Mouse (Mus musculus): ENCODE measurements at regions not wholly inside any gene's neighbourhood (a gene's known extent, or its start where the extent isn't known, plus 50 kb on each side); places are given as distances from the start of the nearest gene placed in this dataset.

DNA sequence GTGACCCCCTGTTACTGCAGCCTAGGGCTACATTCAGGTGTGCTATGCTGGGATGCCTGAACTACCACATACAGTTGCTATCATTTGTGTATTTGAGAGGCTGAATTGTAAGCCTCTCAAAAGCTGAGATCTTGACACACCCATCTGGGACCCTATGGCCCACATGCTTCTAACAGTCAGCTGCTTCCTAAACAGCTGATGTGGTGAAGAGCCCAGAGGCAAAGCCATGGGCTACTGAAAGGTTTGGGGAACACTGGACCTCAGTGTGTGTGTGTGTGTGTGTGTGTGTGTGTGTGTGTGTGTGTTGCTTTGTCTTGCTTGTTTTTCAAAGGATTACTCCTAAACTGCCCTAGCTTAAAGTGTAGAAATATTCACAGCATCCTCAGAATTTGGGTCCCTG is 75.0 kb downstream of the Lbh start:
- no peak for DNase-seq (ENCODE audit: extremely low read depth, insufficient read length, low spot score)

DNA sequence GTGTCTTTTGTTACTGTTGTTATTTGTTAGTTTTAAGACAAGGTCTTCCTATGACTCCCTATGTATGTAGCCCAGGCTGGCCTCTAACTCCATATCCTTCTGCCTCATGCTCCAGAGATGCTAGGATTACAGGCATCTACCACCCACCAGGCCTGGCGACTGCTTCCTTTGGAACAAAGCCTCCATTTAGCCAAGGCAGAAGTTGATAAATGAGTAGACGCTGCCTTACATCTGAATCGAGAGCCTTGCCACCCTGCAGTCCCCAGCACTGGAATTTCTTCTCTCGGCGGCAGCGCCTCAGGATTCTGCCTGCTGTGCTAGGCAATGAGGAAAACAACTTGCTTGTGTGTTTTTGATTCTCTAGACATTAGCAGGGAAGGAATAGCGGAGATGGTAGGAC is 75.5 kb downstream of the Lbh start:
- no peak for DNase-seq (ENCODE audit: extremely low read depth, insufficient read length, low spot score)

GRCm38 (mm10) chr17:72996539-72996938 is 78.4 kb downstream of the Lbh start:
- DNase-seq (ENCODE audit: extremely low read depth, insufficient read length, low spot score): no peak

DNA sequence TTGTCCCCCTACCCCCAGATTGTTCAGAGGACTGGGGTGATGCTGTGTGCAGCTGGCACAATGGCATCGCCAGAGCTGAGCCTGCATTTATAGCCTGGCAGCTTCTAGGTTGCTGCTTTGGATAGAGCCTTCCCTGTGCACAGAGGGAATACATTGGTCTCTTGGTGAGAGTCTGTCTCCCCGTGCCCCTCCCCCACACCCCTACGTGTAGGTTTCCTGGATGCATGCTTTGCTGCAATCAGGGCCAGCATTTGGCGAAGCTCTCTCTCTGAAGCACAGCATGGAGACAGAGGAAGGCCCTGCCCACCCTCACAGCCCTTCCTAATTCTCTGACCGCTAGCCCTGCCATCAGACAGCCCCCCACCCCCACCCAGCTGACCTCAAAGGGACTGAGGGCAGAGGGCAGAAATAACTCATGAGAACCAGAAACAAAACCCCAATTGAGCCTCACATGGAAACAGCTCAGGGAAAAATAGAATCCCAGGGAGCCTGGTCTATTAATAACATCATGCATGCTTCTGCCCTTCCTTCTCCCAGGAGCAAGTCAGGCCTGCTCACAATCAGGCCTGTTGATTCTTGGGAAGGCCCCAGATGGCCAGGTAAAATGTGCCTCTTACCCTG is 79.3 kb downstream of the Lbh start:
- no peak for DNase-seq (ENCODE audit: extremely low read depth, insufficient read length, low spot score)

GRCm38 (mm10) chr17:73005100-73005499 is 87.0 kb downstream of the Lbh start:
- DNase-seq (ENCODE audit: extremely low read depth, insufficient read length, low spot score): no peak

- DNase-seq (ENCODE audit: extremely low read depth, insufficient read length, low spot score): peak; percentile 31
These were observed 90.8 kb downstream of the Lbh start for GRCm38 (mm10) chr17:73008901-73009300.

DNA sequence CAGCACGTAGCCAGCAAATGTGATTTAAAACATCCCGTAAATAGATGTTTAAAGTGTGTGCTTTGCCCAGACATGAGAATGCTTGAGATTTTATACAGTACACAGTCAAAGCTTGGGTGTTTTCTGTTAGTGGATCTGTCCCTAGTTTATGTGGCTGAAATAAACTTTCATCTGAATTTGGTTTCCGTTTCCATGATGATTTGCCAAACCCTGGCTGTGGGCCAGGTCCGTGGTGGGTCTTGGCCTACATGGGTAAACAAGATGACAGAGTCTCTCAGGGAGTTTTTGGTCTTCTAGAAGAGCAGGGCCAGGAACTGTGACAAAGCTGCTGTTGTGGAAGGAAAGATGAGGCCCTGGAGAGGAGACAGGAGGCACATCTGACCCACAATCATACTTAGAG is 91.9 kb downstream of the Lbh start:
- DNase-seq (ENCODE audit: extremely low read depth, insufficient read length, low spot score): peak; percentile 19

- DNase-seq (ENCODE audit: extremely low read depth, insufficient read length, low spot score): no peak
These were observed 94.3 kb downstream of the Lbh start for GRCm38 (mm10) chr17:73012356-73012755.

- no peak for DNase-seq (ENCODE audit: extremely low read depth, insufficient read length, low spot score)
These were observed 94.8 kb upstream of the Lclat1 start for GRCm38 (mm10) chr17:73012954-73013353.

DNA sequence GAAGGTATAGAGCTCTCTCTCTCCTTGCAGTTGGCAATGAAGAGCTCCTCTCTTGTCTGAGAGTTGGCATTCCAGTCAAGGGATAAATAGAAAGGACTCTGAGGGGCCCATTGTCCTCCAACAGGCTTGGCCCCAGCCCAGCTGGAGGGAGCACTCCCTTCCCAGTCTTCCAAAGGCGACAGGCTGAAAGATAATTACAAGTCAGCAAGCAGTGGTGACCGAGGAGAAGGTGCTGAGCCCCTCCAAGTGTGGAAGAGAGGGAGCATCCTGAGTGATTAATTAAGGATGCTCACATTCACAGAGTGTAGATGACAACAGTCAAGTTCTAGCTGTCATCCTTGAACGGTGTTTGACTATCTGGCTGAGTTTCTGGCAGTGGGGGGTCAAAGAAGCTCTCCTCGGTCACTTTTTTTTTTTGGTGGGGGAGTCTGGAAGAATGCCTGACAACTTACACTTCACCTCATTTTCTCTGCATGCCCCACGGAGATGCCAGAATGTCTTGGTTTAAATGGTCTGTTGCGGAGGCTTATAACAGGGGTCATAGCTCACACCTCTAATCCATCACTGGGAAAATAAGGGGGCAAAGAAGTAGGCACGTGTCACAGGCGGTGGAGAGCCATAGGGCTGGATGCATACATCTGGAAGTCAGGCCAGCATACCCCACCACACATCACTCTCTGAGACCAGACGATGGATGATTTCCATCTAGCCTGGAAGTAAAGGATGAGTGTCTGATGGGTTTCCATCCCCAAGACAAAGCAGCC is 93.5 kb upstream of the Lclat1 start:
- no peak for DNase-seq (ENCODE audit: extremely low read depth, insufficient read length, low spot score)

DNA sequence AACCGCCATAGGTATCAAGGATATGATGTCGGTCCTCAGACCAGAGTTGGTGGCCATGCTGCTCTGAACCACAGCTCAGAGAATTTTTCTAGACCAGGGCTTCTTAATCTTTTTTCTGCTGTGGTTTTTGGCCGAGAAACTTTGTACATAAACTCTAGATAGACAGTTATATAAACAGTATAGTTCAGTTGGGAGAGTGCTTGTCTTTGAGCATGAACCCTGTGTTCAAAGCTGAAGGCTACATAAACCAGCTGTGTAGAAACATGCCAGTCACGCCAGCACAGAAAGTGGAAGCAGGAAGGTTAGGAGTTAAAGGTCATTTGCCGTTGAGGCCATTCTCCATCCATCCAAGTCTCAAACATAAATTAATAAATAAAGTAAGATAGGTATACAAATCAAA is 90.6 kb upstream of the Lclat1 start:
- DNase-seq (ENCODE audit: extremely low read depth, insufficient read length, low spot score): no peak

GRCm38 (mm10) chr17:73022630-73023051 is 85.1 kb upstream of the Lclat1 start:
- peak; percentile 35 for DNase-seq (ENCODE audit: extremely low read depth, insufficient read length, low spot score)

DNA sequence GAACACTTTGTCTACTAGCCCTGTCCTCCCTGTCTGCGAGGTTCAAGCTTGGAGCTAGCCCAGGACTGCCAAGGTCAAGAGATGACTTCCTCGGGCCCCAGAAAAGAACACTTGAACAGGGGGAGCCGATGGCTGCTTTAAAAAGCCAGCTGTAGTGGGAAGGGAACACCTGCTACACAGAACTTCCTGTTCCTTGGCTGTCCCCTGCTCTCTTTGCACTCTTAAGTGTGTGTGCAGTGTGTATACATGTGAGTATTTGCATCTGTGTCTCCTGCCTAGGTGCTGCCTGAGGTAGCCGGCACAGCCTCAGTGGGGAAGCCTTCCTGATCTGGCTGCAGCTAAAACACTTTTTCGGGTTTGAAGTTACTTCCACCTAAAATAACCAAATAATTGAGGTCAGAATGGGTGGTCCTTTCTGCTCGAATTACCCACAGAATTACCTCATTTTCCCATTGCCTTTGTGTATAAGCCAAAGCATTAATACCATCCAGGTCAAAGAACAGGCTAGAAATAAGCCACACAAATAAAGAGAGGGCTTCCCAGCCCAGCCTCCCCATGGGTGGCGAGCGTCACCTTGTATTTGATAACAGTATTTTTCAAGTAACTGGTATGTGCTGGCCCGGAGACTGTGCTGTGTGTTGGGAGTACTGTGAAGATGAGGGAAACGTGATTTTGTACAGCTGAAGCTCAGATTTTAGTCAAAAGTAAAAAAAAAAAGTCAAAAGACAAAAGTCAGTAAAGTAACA is 84.2 kb upstream of the Lclat1 start:
- no peak for DNase-seq (ENCODE audit: extremely low read depth, insufficient read length, low spot score)

- DNase-seq (ENCODE audit: extremely low read depth, insufficient read length, low spot score): no peak
These were observed 80.7 kb upstream of the Lclat1 start for GRCm38 (mm10) chr17:73027122-73027521.

- DNase-seq (ENCODE audit: extremely low read depth, insufficient read length, low spot score): no peak
These were observed 76.0 kb upstream of the Lclat1 start for GRCm38 (mm10) chr17:73031796-73032195.

GRCm38 (mm10) chr17:73032326-73032725 is 75.5 kb upstream of the Lclat1 start:
- DNase-seq (ENCODE audit: extremely low read depth, insufficient read length, low spot score): no peak

DNA sequence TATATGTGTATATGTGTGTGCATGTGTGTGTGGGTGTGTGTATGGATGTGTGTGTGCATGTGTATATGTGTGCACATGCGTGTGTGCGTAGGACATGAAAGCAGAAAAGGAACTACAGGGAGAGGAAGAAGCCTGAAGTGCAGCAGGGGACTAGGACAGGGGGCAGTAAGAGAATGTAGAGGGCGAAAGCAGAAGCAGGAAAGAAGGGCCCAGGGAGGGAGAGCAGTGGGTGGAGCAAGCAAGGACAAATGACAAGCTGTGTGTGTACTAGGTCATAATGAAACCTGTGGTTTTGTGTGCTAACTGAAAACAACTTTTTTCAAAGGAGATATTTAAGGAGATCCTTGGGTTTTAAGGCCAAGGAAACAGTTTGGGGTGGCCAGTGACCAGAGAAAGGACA is 73.4 kb upstream of the Lclat1 start:
- no peak for DNase-seq (ENCODE audit: extremely low read depth, insufficient read length, low spot score)

DNA sequence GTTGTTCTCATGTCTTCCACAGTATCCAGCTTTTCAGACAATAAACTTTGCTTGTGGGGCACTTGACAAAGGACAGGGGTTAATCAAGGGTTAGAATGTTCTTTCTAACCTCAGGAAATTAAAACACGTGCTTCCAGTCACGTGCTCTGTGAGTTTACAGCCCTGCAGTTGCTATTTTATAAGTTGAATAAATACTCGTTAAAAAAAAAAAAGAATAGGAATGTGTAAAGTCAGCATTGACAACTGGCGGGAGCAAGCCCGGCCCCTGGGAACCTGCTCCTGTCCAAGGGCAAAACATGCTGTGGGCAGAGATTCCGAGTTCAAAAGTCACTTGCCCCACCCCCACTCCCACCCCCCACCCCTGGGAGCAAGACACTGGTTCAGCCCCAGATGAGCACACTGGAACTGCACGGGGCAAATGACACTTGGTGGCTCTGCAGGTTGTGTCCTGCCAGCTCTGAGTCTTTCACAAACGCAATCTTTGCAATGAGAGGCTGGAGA is 72.8 kb upstream of the Lclat1 start:
- no peak for DNase-seq (ENCODE audit: extremely low read depth, insufficient read length, low spot score)

GRCm38 (mm10) chr17:73036845-73037244 is 70.9 kb upstream of the Lclat1 start:
- DNase-seq (ENCODE audit: extremely low read depth, insufficient read length, low spot score): peak; percentile 44

DNA sequence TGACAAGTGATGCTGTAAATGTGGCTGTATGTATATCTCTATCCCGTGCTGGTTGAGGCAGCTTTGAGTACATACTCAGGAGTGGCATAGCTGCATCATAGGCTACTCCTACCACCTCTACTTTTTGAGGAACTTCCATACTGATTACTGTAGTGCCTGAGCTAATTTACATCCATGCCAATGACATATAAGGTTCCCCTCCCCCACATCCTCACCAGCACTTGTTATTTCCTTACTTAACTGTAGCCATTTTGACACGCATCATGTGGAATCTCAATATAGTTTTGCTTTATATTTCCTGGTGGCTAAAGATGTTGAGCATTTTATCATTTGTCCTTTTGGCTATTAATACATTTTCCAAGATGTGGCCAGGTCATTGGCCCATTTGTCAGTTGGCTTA is 69.2 kb upstream of the Lclat1 start:
- no peak for DNase-seq (ENCODE audit: extremely low read depth, insufficient read length, low spot score)

DNA sequence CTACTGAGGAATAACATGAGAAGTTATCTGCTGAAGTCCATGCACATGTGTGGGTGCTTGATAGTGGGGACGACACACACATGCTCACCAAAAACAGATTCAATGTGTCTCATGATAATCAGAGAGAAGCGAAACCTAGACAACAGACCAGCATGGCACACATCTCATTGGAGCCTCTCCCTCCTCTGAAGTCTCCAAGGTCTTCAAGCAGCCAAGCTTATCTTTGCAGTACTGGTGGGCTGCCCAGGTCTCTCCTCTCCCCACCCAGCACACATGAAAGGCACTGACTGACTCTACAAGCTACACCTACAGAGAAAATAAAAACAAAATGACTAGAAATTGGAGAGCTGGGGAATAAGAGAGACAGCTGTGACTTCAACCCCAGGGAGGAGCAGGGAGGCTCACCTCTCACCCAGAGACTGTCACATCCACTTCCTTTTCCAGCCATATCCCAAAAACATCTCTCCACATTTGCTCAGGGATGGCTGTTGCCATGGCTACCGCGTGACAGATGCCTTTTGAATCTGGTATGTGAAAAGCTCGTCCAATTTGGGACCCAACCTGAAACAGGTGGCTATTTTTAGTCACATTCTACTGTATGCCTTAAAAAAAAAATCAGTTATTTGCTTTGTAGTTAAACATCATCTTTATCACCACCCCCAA is 62.7 kb upstream of the Lclat1 start:
- DNase-seq (ENCODE audit: extremely low read depth, insufficient read length, low spot score): no peak
